Mouse (Mus musculus) right cerebral cortex, postnatal 10 days (tissue): ENCODE measurements around the gene Ddb2.
"Not testable (repeated sequence)": the region's sequence is repeated elsewhere in the genome, so short reads cannot be mapped to it uniquely, and the experiment has no call there.

Experiments
- DNase-seq, 2 experiments: peaks; one replicate each; pipeline ENCODE4 v3.0.0; 2021; ENCODE audit warnings: low spot score in 2 of 2

Ddb2 gene

GRCm38 (mm10) chr2:91255661-91256150, 18.9 kb upstream of the Ddb2 start, which contains the start of gene Pacsin3:
Pacsin3 (plus strand) TSS chr2:91255954.
- peak; percentile 72 to 74 for DNase-seq

DNA sequence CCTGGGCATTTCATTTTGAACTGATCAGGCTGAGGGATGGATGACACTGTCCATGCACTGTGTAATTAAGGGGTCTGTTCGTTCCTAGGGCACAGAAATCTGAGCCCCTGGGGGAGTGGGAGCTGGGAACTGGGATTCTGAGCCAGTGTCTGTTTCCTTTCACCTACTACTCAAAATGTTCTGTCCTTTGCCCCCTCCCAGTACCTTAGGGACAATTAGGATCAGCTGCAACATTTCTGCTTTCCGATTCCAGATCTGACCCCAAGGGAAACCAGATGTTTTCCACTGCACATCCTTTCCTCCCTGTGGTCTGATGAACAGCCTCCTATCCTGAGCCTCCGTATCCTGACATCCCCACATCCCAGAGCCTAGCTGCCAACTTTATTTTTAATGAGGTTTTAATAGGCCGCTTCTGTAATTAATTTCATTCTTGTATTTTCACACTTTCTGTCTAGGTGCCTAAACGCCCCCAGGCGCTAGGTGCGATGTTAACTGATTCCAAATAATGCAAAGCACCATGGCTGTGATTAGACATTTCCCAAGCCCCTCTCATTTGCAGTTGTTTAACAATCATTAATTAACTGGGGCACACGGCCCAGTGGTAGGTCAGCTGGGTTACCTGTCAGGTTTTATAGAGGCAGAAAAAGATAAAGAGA, 18.1 kb upstream of the Ddb2 start:
- DNase-seq: no peak

DNA sequence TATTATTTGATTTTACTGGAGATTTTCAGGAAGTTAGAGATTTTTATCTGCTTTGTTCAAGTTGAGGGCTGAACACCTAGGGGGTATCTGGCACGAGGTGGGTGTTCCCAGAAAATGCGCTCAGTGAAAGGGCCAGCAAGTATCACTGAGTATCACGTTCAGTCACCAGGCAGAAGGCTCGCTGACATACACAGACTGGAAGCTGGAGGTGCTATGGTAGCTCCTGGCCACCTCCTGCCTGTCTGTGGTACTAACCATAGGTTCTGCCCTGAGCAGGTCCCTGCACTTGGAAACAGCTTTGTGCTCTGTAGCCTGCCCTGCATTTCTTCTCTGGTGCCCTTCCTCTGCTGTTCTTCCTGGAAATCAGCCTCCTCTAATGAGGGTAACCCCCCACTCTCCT, 15.7 kb upstream of the Ddb2 start:
- DNase-seq: no peak

DNA sequence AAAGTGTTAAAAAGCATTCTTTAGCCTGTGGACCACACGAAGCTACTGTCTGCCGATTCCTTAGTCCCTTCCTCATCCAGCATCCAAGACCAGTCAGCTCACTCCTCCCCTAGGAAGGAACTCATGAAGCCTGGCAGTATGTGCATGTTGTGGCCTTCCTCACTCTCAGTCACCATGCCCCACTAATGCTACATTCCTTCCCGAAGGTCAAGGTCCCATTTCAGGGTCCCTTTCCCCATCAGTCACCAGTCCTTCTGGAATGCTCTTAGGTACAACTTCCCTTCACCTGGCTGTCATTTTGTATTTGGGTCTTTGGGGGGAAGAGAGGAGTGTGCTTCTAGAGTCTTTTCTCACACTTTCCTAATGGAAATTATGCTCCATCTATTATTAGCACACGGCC, 15.2 kb upstream of the Ddb2 start:
- no peak for DNase-seq

DNA sequence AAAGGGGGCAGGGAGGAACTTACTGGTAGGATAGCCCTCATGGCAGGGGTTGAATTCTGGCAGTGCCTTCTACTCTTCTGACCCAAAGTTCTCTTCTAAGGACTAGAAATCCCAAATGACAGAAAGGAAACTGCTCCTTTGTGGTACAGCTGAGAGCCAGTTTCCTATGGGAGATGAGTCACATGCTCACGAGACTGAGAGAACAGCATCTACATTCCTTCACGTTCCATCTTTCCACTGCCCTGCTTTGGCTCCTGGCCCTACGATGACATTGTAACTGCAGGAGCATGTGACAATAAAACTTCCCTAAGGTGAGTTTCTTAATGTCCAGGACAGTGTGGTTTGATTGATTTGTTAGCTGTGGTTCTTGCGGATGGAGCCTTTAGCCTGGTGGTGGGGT, 11.6 kb upstream of the Ddb2 start:
- DNase-seq: no peak

DNA sequence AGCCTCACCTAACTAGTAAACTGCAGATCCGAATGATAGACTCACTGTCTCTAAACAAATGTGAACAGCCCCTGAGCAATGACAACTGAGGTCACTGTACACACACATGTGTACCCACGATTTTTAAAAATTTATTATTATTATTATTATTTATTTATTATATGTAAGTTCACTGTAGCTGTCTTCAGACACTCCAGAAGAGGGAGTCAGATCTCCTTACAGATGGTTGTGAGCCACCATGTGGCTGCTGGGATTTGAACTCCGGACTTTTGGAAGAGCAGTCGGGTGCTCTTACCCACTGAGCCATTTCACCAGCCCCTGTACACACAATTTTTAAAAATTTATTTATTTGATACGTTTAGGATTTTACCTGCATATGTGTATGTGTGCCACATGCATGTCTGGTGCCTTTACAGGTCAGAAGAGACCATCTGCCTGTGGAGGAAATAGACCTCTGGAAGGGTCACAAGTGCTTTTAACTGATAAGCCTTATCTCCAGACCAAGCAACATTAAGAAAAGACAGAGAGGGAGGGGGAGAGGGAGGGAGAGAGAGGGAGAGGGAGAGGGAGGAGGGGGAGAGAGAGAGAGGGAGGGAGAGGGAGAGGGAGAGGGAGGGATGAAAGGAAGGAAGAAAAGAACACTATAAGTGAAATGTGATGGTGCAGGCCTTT, 7.9 kb upstream of the Ddb2 start:
- DNase-seq: no peak

DNA sequence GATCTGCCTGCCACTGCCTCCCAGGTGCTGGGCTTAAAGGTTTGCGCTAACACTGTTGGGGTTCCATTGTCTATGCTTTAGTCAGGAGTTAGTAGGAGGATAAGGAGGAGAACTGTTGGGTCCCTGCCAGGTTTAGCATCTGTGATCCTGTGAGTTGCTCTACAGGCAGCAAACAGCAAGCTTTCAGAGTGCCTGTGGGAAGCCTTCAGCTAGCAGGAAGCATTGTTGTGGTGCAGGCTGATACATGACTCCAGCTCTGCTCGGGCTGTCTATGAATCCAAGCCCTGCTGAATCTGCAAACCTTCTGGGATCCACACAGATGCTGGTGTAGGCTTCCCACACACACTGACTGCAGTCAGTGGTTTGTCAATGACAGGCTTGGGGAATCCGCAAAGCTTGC, 6.6 kb upstream of the Ddb2 start:
- peak; percentile 64 to 71 for DNase-seq

DNA sequence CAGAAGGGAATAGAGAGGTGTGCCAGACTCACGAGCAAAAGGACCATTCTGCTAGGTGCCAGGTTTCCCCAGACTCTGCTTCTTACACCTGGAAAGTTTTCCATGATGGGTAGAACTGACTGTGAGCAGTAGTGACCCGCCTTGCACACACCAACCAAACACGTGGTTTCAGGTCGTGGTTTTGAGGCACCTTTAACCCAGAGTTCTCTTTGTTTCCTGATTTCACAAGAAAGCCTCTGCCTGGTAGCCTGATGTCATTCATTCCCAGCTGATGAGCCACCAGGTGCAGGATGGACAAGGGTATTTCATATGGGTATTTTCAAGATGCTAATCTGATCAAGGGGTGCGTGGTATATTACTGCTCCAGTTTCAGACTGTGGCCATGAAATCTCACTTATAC, 5.8 kb upstream of the Ddb2 start:
- no peak for DNase-seq

DNA sequence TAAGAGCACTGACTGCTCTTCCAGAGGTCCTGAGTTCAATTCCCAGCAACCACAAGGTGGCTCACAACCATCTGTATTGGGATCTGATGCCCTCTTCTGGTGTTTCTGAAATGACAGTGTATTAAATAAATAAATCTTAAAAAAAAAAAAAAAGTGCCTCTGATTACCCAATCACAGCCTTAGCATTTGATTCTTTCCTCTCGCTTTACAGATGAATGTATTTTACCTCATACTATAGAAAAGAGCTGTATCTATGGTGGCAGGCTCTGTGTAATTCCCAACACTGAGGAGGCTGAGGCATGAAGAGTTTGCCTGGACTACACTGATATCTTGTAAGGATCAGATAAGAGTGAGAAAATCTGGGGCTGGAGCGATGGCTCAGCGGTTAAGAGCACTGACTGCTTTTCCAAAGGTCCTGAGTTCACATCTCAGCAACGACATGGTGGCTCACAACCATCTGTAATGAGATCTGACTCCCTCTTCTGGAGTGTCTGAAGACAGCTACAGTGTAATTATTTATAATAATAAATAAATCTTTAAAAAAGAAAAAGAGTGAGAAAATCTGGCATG, 814 bp upstream of the Ddb2 start:
- not testable (repeated sequence) for DNase-seq

DNA sequence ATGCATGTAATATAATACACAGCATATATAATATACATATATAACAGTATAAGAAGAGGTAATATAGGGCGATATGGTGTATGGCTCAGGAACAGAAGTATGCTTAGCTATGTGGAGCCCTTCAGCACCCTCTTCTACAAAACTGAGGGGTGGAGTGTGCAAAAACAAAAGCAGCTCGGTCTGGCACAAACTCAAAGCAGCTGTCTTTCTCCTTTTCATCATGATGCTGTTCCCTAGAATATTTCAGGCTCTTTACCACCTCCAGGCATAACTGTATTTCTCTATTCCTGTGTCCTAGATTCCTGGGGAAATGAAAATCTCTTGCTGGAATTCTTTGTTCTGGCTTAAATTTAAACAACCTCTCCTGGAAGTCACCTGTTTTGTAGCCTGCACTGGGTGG, 7.0 kb downstream of the Ddb2 start:
- peak in 1 of 2 experiments; percentile 45 for DNase-seq

GRCm38 (mm10) chr2:91223614-91224013, 13.2 kb downstream of the Ddb2 start:
- DNase-seq: no peak

DNA sequence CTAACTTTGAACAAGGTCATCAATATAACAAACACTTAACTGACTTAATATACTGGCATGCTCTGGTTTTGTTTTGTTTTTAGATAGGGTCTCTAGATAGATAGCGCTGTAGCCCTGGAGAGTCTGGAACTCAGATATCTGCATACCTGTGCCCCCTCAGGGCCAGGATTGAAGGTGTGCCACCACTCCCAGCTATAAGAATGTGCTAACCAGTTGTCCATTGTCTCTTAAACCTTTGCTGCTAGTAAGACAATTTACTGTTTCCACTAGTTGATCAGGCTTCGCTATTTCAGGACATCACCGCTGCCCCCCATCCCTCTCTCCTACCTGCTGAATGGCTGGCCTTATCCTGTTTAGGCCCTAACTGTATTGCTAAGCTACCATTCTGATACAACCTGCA, 16.3 kb downstream of the Ddb2 start:
- DNase-seq: no peak

DNA sequence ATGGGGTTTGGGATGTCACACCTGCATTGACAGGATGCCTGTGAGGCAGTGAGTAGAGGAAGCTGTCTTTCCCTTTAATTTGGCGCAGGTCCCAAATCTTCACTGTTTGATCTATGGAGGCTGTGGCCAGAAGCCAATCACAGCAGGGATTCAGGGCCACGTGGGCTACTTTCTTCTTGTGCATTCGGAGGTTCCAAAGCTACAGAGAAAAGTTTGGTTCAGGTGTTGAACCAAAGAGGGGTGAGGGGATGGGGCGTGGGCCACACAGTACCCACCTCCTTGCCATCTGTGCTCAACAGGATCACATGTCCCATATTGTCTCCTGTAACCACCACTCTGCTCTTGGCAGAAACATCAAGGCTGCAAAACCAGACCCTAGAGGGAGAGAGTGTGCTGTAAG, 19.8 kb downstream of the Ddb2 start:
- no peak for DNase-seq

GRCm38 (mm10) chr2:91213311-91213710, 23.5 kb downstream of the Ddb2 start:
- DNase-seq: no peak

DNA sequence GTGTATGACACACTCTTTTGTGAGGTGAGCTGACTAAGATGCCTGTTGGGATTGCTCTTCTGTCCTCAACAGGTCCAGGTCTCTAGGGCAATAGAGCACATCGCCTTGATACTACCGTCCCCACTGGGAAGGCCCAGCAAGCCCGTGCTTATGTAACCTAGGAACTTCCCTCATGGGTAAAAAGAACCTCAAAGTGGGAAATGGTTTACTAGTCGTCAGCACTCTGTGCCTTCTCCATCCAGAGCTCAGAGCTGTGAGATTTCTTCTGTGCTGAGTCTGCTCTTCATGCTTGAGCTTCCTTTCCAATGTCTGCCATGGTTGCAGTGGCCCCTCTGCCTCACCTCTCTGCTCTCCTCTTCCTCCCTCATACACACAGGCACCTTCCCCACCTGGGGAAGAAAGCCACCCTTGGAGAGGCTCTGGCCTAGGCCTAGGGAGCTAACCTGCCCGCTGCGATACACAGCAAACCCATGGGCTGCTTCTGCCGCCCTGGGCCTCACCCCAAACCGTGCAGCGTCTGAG, 30.5 kb downstream of the Ddb2 start:
- DNase-seq: no peak

GRCm38 (mm10) chr2:91202972-91203656, 33.7 kb downstream of the Ddb2 start:
- no peak for DNase-seq

DNA sequence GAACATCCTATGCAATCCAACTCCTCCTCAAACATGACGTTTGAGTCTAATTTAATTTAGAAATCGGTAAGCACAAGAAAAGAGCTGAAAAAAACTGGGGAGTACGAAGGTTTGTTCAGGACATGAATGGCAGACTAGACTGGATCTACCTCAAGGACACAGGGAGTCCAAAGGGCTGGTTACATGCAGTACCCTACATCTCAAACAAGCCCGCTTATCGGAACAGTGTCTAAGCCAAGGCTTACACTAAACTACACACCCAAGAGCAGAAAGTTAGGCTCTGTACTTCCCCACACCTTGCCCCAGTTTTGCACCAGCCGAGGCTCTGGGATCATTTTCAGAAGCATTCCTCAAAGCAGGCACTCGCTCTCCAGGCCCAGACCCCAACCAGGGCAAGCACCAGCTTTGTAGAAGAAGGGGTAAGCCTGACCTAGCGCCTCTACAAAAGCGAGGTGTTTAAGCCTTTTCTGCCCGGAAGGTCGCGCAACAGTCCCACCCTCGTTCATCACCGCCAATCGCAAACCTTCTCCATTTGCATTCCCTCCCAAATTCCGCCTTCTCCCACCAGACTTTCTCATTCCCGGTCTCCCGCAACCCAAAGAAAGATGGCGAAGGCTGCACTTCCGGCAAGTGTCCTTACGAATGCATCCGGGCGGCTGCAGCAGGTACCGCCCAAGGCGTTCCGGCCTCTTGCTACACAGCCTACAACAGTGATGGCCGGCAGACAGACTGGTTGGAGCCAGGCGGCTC, 34.4 kb downstream of the Ddb2 start, which contains the start of the genes Nr1h3 and Acp2:
Nr1h3 (minus strand) TSS at position 613 of the 750 bp plus-strand sequence.
Acp2 (plus strand) TSS at position 664 of the 750 bp plus-strand sequence.
- peak; percentile 96 to 97 for DNase-seq

DNA sequence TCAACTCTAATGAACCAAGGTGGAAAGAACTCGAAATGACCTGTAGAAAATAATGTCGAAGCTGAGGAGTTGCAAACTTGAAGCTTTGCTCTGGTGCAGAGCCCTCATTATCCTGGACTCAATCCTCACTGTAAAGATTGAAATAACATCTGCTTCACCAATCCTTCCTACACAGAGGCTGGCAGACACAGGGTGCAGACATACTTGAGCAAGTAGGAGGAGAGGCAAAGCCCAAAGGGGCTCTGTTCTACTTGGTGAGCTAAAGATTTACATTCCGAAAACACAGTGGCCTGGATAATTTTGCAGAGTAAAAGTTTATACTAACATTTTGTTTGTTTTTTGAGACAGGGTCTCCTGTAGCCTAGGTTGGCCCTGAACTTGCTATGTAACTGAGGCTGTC, 37.9 kb downstream of the Ddb2 start:
- no peak for DNase-seq

- peak; percentile 69 to 82 for DNase-seq
These were observed 40.2 kb downstream of the Ddb2 start for GRCm38 (mm10) chr2:91196577-91197001.

GRCm38 (mm10) chr2:91194624-91195332, 42.0 kb downstream of the Ddb2 start:
- peak; percentile 67 to 68 for DNase-seq

GRCm38 (mm10) chr2:91190501-91190900, 46.3 kb downstream of the Ddb2 start:
- no peak for DNase-seq
